Mouse (Mus musculus) granulocyte monocyte progenitor cell, adult 5-6 weeks (primary cell): ENCODE measurements at regions not wholly inside any gene's neighbourhood (a gene's known extent, or its start where the extent isn't known, plus 50 kb on each side); places are given as distances from the start of the nearest gene placed in this dataset.

Experiments used
- ATAC-seq: replicated peaks from 2 replicates; pipeline ENCODE4 v1.8.0; 2016; ENCODE audit warnings: mild to moderate bottlenecking, moderate TSS enrichment, inconsistent platforms; ENCODE audit not compliant: poor library complexity, severe bottlenecking

- no peak for ATAC-seq
Measured at GRCm38 (mm10) chr2:51250798-51251197, 101.9 kb upstream of the Rnd3 start.

- ATAC-seq: no peak
Measured at GRCm38 (mm10) chr2:51241573-51241972, 92.7 kb upstream of the Rnd3 start.

GRCm38 (mm10) chr2:51240000-51240399 is 91.1 kb upstream of the Rnd3 start:
- no peak for ATAC-seq

- no peak for ATAC-seq
Measured at GRCm38 (mm10) chr2:51238992-51239391, 90.1 kb upstream of the Rnd3 start.

GRCm38 (mm10) chr2:51238131-51238931 is 89.4 kb upstream of the Rnd3 start:
- no peak for ATAC-seq

- ATAC-seq: no peak
Measured at GRCm38 (mm10) chr2:51237451-51237850, 88.5 kb upstream of the Rnd3 start.

- no peak for ATAC-seq
Measured at GRCm38 (mm10) chr2:51236852-51237251, 87.9 kb upstream of the Rnd3 start.

- no peak for ATAC-seq
Measured at GRCm38 (mm10) chr2:51234427-51234826, 85.5 kb upstream of the Rnd3 start.

GRCm38 (mm10) chr2:51222851-51223250 is 73.9 kb upstream of the Rnd3 start:
- ATAC-seq: no peak

- ATAC-seq: no peak
Measured at GRCm38 (mm10) chr2:51219714-51220113, 70.8 kb upstream of the Rnd3 start.

GRCm38 (mm10) chr2:51207150-51208022 is 58.5 kb upstream of the Rnd3 start:
- peak; percentile 58; the same call in 1 of the 2 replicates for ATAC-seq

GRCm38 (mm10) chr2:51206332-51206731 is 57.4 kb upstream of the Rnd3 start:
- no peak for ATAC-seq
